Mouse (Mus musculus) stomach, postnatal 0 days (tissue): ENCODE measurements around the gene Armc2.

Experiments used
- CTCF ChIP-seq: IDR thresholded peaks from 2 replicates; pipeline ENCODE4 v1.5.1; 2016; ENCODE audit warnings: antibody characterized with exemption, low read depth, mild to moderate bottlenecking, moderate library complexity
- EP300 ChIP-seq: optimal IDR thresholded peaks from 2 replicates; pipeline ENCODE3; 2016; ENCODE audit warnings: antibody characterized with exemption

DNA sequence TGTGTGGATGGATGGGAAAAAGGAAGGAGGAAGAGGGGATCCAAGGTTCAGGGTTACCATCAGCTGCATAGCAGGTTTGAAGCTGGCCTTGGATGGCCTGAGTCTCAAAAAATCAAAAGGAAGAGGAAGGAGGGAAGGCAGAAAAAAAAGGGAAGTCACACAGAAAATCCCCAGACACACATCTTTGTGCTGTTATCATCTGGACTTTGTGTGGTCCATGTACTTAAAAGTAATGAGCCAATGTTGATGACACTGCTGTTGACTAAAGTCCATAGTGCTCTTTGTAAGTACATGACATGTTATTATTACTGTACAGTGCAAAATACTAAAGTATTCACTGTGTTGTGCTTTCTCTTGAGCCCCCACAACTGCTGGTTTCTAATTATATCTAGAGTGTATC, 121.8 kb downstream of the Armc2 start:
- TF ChIP-seq CTCF, result no peak
- no peak for TF ChIP-seq EP300
